Mouse (Mus musculus): ENCODE results near the gene Ptprz1. TPM values are rescaled to one million over a fixed set of nuclear protein-coding genes. Genes with fewer than 3 reads are reported as not detected.
"Not testable (repeated sequence)": the region's sequence is repeated elsewhere in the genome, so short reads cannot be mapped to it uniquely, and the experiment has no call there.

Ptprz1 gene
- total RNA-seq, 2 experiments from 2014 or later, result 0.27 to 0.45 TPM

DNA sequence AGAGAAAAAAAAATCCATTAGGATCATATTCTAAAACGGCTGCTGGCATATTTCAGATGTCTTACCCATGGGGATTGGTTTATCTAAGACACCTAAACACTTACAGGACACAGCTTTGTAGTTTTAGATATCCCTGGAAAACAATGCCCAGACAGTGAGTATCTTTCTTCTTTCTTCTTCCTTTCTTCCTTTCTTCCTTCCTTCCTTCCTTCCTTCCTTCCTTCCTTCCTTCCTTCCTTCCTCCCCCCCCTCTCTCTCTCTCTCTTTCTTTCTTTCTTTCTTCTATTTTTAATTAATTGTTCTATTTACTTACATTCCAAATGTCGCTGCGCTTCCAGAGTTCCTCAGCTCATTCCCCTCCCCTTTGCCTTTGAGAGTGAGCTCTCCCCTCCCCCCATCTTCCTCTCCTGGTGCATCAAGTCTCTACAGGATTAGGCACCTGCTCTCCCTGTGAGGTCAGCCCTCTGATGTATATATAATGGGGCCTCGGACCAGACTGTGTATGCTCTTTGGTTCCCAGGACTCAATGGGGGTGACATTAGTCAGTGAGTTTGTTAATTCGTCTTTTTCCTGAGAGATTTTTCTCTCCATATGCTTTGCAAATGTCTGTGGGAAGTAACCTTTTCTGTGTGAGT, 109.3 kb downstream of the Ptprz1 start:
- DNase-seq (ENCODE audit: low spot score), result no peak

DNA sequence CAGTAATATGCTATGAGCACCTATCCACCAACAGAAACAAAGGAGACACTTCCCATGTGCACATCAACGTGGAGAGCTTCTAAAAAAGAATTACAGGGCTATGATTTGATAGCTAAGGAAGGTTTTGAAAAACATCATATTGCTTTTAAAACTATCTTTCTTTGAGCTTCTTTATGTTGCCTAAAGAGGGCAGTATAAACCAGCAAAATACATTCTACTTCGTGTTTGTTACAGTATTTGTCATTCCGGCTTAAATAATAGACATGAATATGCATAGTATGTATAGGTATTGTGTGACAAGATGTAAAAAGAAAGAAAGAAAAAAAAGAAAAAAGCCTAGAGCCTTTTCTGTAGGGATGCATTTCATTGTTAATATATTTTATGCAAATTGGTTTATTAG, 127.8 kb downstream of the Ptprz1 start:
- no peak for DNase-seq (ENCODE audit: low spot score)

DNA sequence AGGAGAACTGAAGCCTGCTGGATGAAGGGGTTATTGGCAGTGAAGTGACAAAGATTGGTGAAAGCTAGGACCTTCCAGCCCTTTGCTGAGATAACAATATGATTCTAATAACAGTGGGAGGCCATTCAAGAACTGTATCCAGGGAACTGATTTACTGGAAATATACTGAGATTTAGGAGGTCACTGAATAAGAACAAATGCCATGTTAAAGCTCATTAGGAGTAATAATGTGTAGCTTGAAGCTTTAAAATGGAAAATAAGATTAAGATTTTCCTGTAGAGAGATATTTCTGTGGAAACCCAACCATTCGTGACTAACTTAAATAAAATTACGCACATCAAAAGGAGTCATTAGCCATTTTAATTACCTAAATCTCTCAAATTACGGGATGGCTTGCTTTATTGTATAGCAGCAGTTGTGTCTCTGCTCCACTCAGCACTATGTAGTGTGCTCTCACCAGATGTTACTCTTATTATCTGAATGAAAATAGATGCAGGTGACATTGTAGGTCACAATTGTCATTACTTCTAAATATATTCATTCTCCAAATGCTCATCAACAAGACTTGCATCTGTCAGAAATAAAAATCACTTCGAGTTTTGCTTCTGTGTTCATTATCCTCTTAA, 139.8 kb downstream of the Ptprz1 start:
- DNase-seq (ENCODE audit: low spot score), result no peak

DNA sequence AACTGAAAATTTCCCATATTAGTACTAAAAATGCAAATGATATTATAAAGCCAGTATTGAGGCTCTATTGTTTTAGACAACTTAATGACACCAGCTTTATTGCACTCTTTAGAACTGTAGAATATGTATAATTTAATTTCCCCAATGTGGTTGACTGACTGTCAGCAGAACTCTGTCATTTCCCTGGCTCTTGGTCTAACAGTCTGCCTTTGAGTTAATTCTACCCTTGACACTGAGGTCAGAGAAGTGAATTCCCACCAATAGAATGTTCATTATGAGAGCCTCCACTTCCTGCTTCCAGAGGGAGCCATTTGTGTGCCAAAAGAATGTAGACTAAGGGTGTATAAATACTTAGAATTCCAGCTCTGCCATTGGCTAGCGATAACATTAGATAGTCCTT, 152.9 kb downstream of the Ptprz1 start:
- DNase-seq (ENCODE audit: low spot score), result no peak

- DNase-seq (ENCODE audit: low spot score), result no peak
Measured at GRCm38 (mm10) chr6:23048836-23049235, 173.5 kb downstream of the Ptprz1 start.

DNA sequence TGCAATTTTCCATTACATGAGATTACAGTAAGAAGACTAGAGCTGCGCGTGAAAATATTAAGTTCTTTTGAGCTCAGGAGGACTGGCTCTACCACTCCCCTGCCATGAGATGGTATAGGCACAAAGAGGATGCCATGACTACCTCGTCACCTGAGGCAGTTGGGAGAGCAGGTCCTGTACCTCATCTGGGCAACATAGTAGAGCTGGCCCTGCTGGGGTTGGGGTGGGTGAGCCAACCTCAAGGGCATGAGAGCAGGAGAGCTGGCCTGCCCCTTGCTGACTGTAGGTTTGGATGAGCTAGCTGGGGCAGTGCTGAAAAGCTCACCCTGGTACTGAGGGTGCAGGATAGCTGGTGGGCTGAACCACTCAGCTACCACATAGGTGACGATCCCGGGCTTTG, 180.4 kb downstream of the Ptprz1 start:
- no peak for DNase-seq (ENCODE audit: low spot score)

DNA sequence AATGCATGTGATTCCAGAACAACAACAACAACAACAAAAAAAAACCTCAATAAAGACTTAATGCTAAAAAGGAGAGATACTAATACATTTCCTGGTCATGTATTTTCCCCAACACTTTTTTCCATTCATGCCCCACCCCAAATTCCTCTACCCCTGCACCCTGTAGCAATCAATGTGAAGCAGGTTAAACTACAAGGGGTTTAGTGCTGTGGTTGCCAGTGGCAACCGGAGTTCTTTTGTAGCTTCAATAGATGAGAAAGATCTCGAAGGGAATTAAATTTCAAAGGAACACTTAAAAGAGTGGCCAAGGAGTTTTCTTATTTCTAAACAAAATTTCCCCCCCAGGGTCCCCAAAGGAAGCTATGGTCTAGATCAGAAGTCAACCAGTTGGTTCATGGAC, 200.8 kb downstream of the Ptprz1 start:
- no peak for DNase-seq (ENCODE audit: low spot score)

- DNase-seq (ENCODE audit: low spot score), result no peak
Measured at GRCm38 (mm10) chr6:23078273-23078672, 203.0 kb downstream of the Ptprz1 start.

DNA sequence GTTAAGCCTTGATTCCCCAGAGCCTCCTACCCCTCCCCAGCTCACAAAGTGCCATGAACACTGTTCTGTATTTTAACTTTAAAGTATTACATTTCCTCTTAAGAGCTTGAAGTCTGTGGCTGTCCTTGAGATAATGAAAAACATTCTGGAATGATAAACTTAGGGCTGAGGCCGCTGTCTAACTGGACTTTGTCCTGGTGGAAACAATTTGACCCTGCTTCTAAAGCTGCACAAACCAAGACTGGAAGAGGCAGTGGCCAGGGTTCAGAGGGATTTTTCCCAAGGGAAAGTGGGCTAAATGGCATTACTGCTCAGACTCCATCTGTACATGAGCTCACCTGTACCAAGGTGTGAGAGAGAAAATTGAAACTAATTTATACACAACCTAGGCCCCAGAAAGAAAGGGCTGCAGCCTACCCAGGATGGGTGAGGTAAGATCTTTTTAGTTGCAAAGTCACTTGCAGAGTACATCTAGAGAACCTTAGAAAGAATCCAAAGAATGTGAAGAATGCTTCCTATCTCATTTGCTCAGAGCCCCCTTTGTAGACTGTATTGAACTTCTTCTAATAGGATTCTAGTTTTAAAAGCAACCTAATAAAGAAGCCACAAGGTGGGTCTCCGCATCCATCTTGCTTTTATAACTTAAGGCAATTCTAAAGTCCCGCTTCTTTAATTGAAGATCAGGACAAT, 204.8 kb downstream of the Ptprz1 start:
- DNase-seq (ENCODE audit: low spot score), result no peak

DNA sequence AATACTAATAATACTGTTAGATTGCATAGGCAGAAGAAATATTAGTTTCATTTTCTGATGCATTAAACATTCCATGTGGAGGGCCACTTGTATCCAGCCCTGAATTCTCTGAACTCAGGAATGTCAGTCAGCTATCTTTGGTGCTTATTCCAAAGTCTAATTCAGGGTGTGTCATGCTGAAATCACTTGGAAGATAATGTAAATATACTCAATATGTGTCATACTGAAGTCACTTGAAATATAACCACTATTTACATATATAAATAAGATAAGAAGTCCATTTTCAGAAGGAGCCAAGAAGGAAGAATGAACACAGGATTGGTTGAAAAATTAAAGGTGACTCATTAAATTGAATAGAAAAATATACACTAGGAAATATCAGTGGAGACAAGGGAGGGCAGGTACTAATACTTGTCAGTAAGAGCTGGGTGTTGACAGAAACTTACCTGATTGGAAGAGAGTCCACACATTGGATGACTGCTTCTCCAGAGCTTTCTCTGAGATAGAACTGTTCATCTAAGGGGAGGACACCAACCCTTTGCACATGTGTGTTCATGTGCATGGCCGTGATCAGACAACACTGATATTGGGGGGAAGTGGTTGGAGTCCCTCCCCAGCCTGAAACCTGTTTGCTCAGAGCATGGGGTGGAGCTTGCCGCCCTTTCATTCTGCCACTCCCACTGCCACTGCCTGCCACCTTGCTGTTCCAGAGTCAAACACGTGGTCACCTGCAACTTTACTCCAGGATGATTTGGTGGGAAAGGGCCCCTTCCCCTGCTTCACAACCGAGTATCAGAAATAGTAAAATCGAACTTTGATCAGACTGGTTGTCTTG, 209.5 kb downstream of the Ptprz1 start:
- no peak for DNase-seq (ENCODE audit: low spot score)

DNA sequence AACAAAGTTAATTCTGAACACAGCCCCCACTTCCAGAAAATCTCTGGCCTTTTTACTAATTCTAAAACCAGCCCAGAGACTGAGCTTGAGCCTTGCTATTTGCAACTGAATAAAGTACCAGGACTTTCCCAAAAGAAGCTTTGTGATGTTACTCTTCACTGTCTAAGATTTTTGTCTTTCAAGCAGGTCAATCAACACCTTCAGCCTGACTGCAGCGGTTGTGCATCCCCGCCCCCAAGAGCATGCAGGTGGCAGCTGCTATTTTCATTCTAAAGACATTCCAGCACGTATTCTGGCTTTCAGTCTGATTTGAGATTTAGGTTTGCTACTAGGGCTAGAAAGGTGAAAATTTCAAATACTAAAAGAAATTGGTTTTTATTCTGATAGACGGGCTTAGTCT, 214.0 kb downstream of the Ptprz1 start:
- not testable (repeated sequence) for DNase-seq (ENCODE audit: low spot score)

DNA sequence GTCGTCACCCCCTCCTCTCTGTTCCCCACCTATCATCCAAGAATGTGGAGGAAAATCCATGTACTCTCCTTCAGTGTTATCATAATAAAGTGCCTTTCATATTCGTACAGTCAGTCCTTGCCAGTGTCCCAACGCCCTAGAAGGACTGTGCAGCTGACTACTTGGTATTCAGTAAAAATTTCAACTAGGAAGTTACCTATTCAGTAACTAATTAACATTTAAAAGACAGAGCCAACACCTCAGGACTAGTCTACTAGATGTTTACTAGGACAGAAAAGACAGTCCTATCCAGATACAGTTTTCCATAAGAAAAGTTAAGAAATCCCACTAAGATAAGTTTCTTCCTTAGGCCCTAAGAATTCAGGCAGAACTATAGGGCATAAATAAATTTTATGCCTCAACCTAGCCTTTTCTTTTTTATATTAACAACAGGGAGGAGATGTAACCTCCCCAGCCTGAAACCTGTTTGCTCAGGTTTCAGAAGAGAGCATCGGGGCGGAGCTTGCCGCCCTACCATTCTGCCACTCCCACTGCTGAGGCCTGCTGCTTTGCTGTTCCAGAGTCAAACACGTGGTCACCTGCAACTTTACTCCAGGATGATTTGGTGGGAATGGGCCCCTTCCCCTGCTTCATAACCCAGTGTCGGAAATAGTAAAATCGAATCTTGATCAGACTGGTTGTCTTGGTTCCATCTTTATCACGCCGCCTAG, 215.2 kb downstream of the Ptprz1 start:
- DNase-seq (ENCODE audit: low spot score), result not testable (repeated sequence)
